Mouse (Mus musculus) C2C12 (cell line): ENCODE measurements around the gene Rhoa. TPM values are rescaled to one million over a fixed set of nuclear protein-coding genes. Genes with fewer than 3 reads are reported as not detected.
"Not testable (repeated sequence)": the region's sequence is repeated elsewhere in the genome, so short reads cannot be mapped to it uniquely, and the experiment has no call there.

Source experiments
- H3K27me3 ChIP-seq: one replicate; pipeline ENCODE4 v1.6.1; 2011; ENCODE audit not compliant: control insufficient read depth, insufficient read depth, insufficient read length
- H3K36me3 ChIP-seq: one replicate; pipeline ENCODE4 v1.6.1; 2011; ENCODE audit not compliant: control insufficient read depth, insufficient read depth
- H3K4me3 ChIP-seq: one replicate; pipeline ENCODE4 v1.5.1; 2011; ENCODE audit warnings: mild to moderate bottlenecking, control low read depth; ENCODE audit not compliant: poor library complexity, insufficient read depth, severe bottlenecking
- H3K79me2 ChIP-seq: one replicate; pipeline ENCODE4 v1.6.1; 2011; ENCODE audit not compliant: control insufficient read depth, insufficient read depth
- H3K79me3 ChIP-seq: one replicate; pipeline ENCODE4 v1.6.1; 2011; ENCODE audit warnings: low read depth, control low read depth
- H3ac ChIP-seq: one replicate; pipeline ENCODE3; 2011; ENCODE audit warnings: low read depth; ENCODE audit not compliant: control insufficient read depth, insufficient read length
- CEBPB ChIP-seq: IDR thresholded peaks from one replicate; pipeline ENCODE4 v1.6.1; 2011; ENCODE audit warnings: low read depth, mild to moderate bottlenecking, control low read depth, moderate library complexity
- CTCF ChIP-seq: IDR thresholded peaks from one replicate; pipeline ENCODE4 v1.5.1; 2011; ENCODE audit not compliant: control insufficient read depth, insufficient read depth, insufficient read length
- FOSL1 ChIP-seq: IDR thresholded peaks from one replicate; pipeline ENCODE4 v1.8.0; 2011; ENCODE audit warnings: mild to moderate bottlenecking, low read length; ENCODE audit not compliant: poor library complexity, insufficient read depth, severe bottlenecking
- MAX ChIP-seq: IDR thresholded peaks from one replicate; pipeline ENCODE4 v1.6.1; 2011; ENCODE audit warnings: mild to moderate bottlenecking, control low read depth
- MYOD1 ChIP-seq: IDR thresholded peaks from one replicate; pipeline ENCODE4 v1.6.1; 2011; ENCODE audit warnings: low read depth; ENCODE audit not compliant: control insufficient read depth, insufficient read length
- MYOG ChIP-seq: IDR thresholded peaks from one replicate; pipeline ENCODE4 v1.6.1; 2011; ENCODE audit not compliant: control insufficient read depth, insufficient read length; ENCODE audit errors: extremely low read depth
- USF1 ChIP-seq: IDR thresholded peaks from one replicate; pipeline ENCODE4 v1.6.1; 2011; ENCODE audit warnings: low read depth, mild to moderate bottlenecking, control low read depth, moderate library complexity
- polyA plus RNA-seq: library from polyadenylated mRNA; unstranded; fragments of >200 nt; fragmentation: generic; extraction: Trizol; gene quantifications from one replicate; pipeline ENCODE4 v1.2.1, GENCODE M21; 2012; ENCODE audit warnings: missing spikeins

The Rhoa gene
- polyA plus RNA-seq, 1 experiment: 300 TPM

- peaks cover 44% of the 10 kb centered on the region for H3K79me2 ChIP-seq
- H3K36me3 ChIP-seq: no peaks in the 10 kb centered on the region
- peak within 1 kb of the TSS; percentile 65 for H3K4me3 ChIP-seq
- no peaks in the 10 kb centered on the region for H3K27me3 ChIP-seq
- TF ChIP-seq USF1: no peak
- no peak for TF ChIP-seq MYOD1
- TF ChIP-seq MYOG: no peak
- no peak for TF ChIP-seq CTCF
- TF ChIP-seq MAX: no peak
- no peak for TF ChIP-seq CEBPB
- no peak for TF ChIP-seq FOSL1
- peaks cover 20% of the 10 kb centered on the region for H3K79me3 ChIP-seq
- H3ac ChIP-seq: peak within 1 kb of the TSS; percentile 84
These were observed 42.2 kb upstream of the Rhoa start, which contains the start of gene Dag1 for GRCm38 (mm10) chr9:108263690-108264190. TSS of gene Dag1 (minus strand) at chr9:108263958.

- H3K79me2 ChIP-seq: peaks cover 38% of the 10 kb centered on the region
- peaks cover 20% of the 10 kb centered on the region for H3K79me3 ChIP-seq
- peak overlapping the region; percentile 14 for H3ac ChIP-seq
- no peaks in the 10 kb centered on the region for H3K27me3 ChIP-seq
- no peak for TF ChIP-seq CEBPB
- no peak for TF ChIP-seq USF1
- TF ChIP-seq MAX: no peak
- TF ChIP-seq MYOG: no peak
- TF ChIP-seq FOSL1: no peak
- TF ChIP-seq MYOD1: no peak
- TF ChIP-seq CTCF: no peak
- H3K4me3 ChIP-seq: peak overlapping the region; percentile 65
- no peaks in the 10 kb centered on the region for H3K36me3 ChIP-seq
These were observed 41.6 kb upstream of the Rhoa start for GRCm38 (mm10) chr9:108264191-108264921.

- H3K27me3 ChIP-seq: no peaks in the 10 kb centered on the region
- no peak for TF ChIP-seq CEBPB
- TF ChIP-seq MYOG: no peak
- no peaks in the 10 kb centered on the region for H3K36me3 ChIP-seq
- peaks cover 18% of the 10 kb centered on the region for H3K79me2 ChIP-seq
- no peak overlapping the region for H3K4me3 ChIP-seq
- peaks cover 14% of the 10 kb centered on the region for H3K79me3 ChIP-seq
- no peak overlapping the region for H3ac ChIP-seq
These were observed 39.5 kb upstream of the Rhoa start for GRCm38 (mm10) chr9:108266261-108266935.

GRCm38 (mm10) chr9:108267691-108268090 is 38.2 kb upstream of the Rhoa start:
- Histone ChIP-seq H3K4me3 (no peak overlapping the region), H3K79me3 (peaks cover 4% of the 10 kb centered on the region), H3ac (no peak overlapping the region), H3K27me3 (no peaks in the 10 kb centered on the region), H3K79me2 (peaks cover 5% of the 10 kb centered on the region), H3K36me3 (no peaks in the 10 kb centered on the region)
- TF ChIP-seq CEBPB (no peak), CTCF (no peak), FOSL1 (no peak), MAX (no peak), MYOG (no peak), MYOD1 (no peak), USF1 (no peak)

- H3K79me3 ChIP-seq, H3ac ChIP-seq, H3K79me2 ChIP-seq, H3K27me3 ChIP-seq, H3K36me3 ChIP-seq, H3K4me3 ChIP-seq: not testable (repeated sequence)
These were observed 37.2 kb upstream of the Rhoa start for GRCm38 (mm10) chr9:108268701-108269100.

GRCm38 (mm10) chr9:108271941-108272340 is 34.0 kb upstream of the Rhoa start:
- no peak overlapping the region for H3K4me3 ChIP-seq
- H3ac ChIP-seq: no peak overlapping the region
- no peaks in the 10 kb centered on the region for H3K79me3 ChIP-seq
- no peaks in the 10 kb centered on the region for H3K27me3 ChIP-seq
- TF ChIP-seq MYOG (no peak), FOSL1 (no peak), USF1 (no peak), CEBPB (no peak)
- no peaks in the 10 kb centered on the region for H3K79me2 ChIP-seq
- no peaks in the 10 kb centered on the region for H3K36me3 ChIP-seq
